Mouse (Mus musculus) CD4-positive, CD25-positive, alpha-beta regulatory T cell, adult 2 months (primary cell): ENCODE results near the gene Npdc1.

ENCODE experiments used
- DNase-seq: peaks from one replicate; pipeline ENCODE4 v3.0.0-alpha.2; 2012; ENCODE audit warnings: low read depth, low spot score

The Npdc1 gene

GRCm38 (mm10) chr2:25395721-25396596 lies 3.2 kb upstream of the Npdc1 start, which contains the start of gene Entpd2:
TSS of gene Entpd2 (plus strand) at chr2:25395874.
- peak; percentile 35 for DNase-seq

- DNase-seq = no peak
Measured at GRCm38 (mm10) chr2:25396597-25396983, 2.6 kb upstream of the Npdc1 start.

- no peak for DNase-seq
Measured at GRCm38 (mm10) chr2:25397010-25397409, 2.1 kb upstream of the Npdc1 start.

- no peak for DNase-seq
Measured at GRCm38 (mm10) chr2:25398065-25398464, 1.1 kb upstream of the Npdc1 start.

- DNase-seq = no peak
Measured at GRCm38 (mm10) chr2:25400291-25400690, 1.1 kb downstream of the Npdc1 start.

- peak; percentile 50 for DNase-seq
Measured at GRCm38 (mm10) chr2:25400764-25401163, 1.6 kb downstream of the Npdc1 start.

GRCm38 (mm10) chr2:25402377-25402971 lies 3.3 kb downstream of the Npdc1 start:
- peak; percentile 91 for DNase-seq

GRCm38 (mm10) chr2:25402972-25403601 lies 3.9 kb downstream of the Npdc1 start:
- peak; percentile 38 for DNase-seq

GRCm38 (mm10) chr2:25403994-25404393 lies 4.8 kb downstream of the Npdc1 start:
- no peak for DNase-seq

- no peak for DNase-seq
Measured at GRCm38 (mm10) chr2:25408908-25409307, 9.8 kb downstream of the Npdc1 start.

GRCm38 (mm10) chr2:25413436-25413835 lies 14.3 kb downstream of the Npdc1 start:
- peak; percentile 35 for DNase-seq

GRCm38 (mm10) chr2:25417426-25417825 lies 18.3 kb downstream of the Npdc1 start:
- no peak for DNase-seq

GRCm38 (mm10) chr2:25421896-25422295 lies 22.7 kb downstream of the Npdc1 start:
- DNase-seq = peak; percentile 86

GRCm38 (mm10) chr2:25422587-25423410 lies 23.6 kb downstream of the Npdc1 start, which contains the start of gene Fut7:
TSS of gene Fut7 (plus strand) at chr2:25423267.
- DNase-seq = peak; percentile 76

- DNase-seq = no peak
Measured at GRCm38 (mm10) chr2:25423626-25424025, 24.5 kb downstream of the Npdc1 start.

- no peak for DNase-seq
Measured at GRCm38 (mm10) chr2:25425481-25425880, 26.3 kb downstream of the Npdc1 start.

GRCm38 (mm10) chr2:25426721-25427191 lies 27.6 kb downstream of the Npdc1 start:
- peak; percentile 91 for DNase-seq

GRCm38 (mm10) chr2:25427256-25427655 lies 28.1 kb downstream of the Npdc1 start:
- no peak for DNase-seq

- DNase-seq = peak; percentile 96
Measured at GRCm38 (mm10) chr2:25428442-25429236, 29.5 kb downstream of the Npdc1 start, which contains the start of gene Abca2. TSS of gene Abca2 (plus strand) at chr2:25428703.

- no peak for DNase-seq
Measured at GRCm38 (mm10) chr2:25429435-25430180, 30.5 kb downstream of the Npdc1 start.
